Mouse (Mus musculus) C2C12 (cell line): ENCODE measurements around the gene Phactr2. TPM values are rescaled to one million over a fixed set of nuclear protein-coding genes. Genes with fewer than 3 reads are reported as not detected.

Experiments
- H3K27me3 ChIP-seq: one replicate; pipeline ENCODE4 v1.6.1; 2011; ENCODE audit not compliant: control insufficient read depth, insufficient read depth, insufficient read length
- H3K36me3 ChIP-seq: one replicate; pipeline ENCODE4 v1.6.1; 2011; ENCODE audit not compliant: control insufficient read depth, insufficient read depth
- H3K4me3 ChIP-seq: one replicate; pipeline ENCODE4 v1.5.1; 2011; ENCODE audit warnings: mild to moderate bottlenecking, control low read depth; ENCODE audit not compliant: poor library complexity, insufficient read depth, severe bottlenecking
- H3K79me2 ChIP-seq: one replicate; pipeline ENCODE4 v1.6.1; 2011; ENCODE audit not compliant: control insufficient read depth, insufficient read depth
- H3K79me3 ChIP-seq: one replicate; pipeline ENCODE4 v1.6.1; 2011; ENCODE audit warnings: low read depth, control low read depth
- H3ac ChIP-seq: one replicate; pipeline ENCODE3; 2011; ENCODE audit warnings: low read depth; ENCODE audit not compliant: control insufficient read depth, insufficient read length
- CEBPB ChIP-seq: IDR thresholded peaks from one replicate; pipeline ENCODE4 v1.6.1; 2011; ENCODE audit warnings: low read depth, mild to moderate bottlenecking, control low read depth, moderate library complexity
- CTCF ChIP-seq: IDR thresholded peaks from one replicate; pipeline ENCODE4 v1.5.1; 2011; ENCODE audit not compliant: control insufficient read depth, insufficient read depth, insufficient read length
- FOSL1 ChIP-seq: IDR thresholded peaks from one replicate; pipeline ENCODE4 v1.8.0; 2011; ENCODE audit warnings: mild to moderate bottlenecking, low read length; ENCODE audit not compliant: poor library complexity, insufficient read depth, severe bottlenecking
- MAX ChIP-seq: IDR thresholded peaks from one replicate; pipeline ENCODE4 v1.6.1; 2011; ENCODE audit warnings: mild to moderate bottlenecking, control low read depth
- MYOD1 ChIP-seq: IDR thresholded peaks from one replicate; pipeline ENCODE4 v1.6.1; 2011; ENCODE audit warnings: low read depth; ENCODE audit not compliant: control insufficient read depth, insufficient read length
- MYOG ChIP-seq: IDR thresholded peaks from one replicate; pipeline ENCODE4 v1.6.1; 2011; ENCODE audit not compliant: control insufficient read depth, insufficient read length; ENCODE audit errors: extremely low read depth
- USF1 ChIP-seq: IDR thresholded peaks from one replicate; pipeline ENCODE4 v1.6.1; 2011; ENCODE audit warnings: low read depth, mild to moderate bottlenecking, control low read depth, moderate library complexity
- polyA plus RNA-seq: library from polyadenylated mRNA; unstranded; fragments of >200 nt; fragmentation: generic; extraction: Trizol; gene quantifications from one replicate; pipeline ENCODE4 v1.2.1, GENCODE M21; 2012; ENCODE audit warnings: missing spikeins

Gene Phactr2
- polyA plus RNA-seq, 1 experiment, result not detected

- TF ChIP-seq USF1 (no peak), CEBPB (no peak), CTCF (no peak), MAX (no peak), MYOD1 (no peak), FOSL1 (no peak), MYOG (no peak)
- H3K27me3 ChIP-seq, result peaks cover 7% of the 10 kb centered on the region
- no peak overlapping the region for H3K4me3 ChIP-seq
- H3K79me2 ChIP-seq, result no peaks in the 10 kb centered on the region
- no peaks in the 10 kb centered on the region for H3K36me3 ChIP-seq
- H3K79me3 ChIP-seq, result no peaks in the 10 kb centered on the region
- H3ac ChIP-seq, result no peak overlapping the region
Measured at GRCm38 (mm10) chr10:13259251-13259650, 215.0 kb downstream of the Phactr2 start.

DNA sequence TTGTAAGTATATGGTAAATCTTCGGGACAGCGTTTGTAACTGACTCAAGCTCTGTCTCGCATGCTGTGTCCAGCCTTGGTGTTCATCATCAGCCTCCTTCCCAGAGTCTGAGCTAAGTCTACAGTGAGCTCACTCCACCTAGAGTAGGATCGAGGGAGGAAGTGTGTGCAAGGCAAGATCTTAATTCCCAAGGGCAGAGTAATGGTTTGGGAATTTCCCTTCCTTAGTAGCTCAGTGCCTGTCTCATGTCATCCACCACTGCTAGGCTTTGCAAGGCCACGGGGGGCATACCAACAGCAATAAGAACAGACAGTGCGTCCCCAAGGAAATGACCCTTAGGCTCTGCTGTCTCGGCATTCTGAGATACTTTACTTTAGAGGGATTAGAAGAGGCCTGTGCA lies 218.0 kb downstream of the Phactr2 start:
- no peaks in the 10 kb centered on the region for H3K79me2 ChIP-seq
- no peaks in the 10 kb centered on the region for H3K79me3 ChIP-seq
- H3K4me3 ChIP-seq, result no peak overlapping the region
- H3ac ChIP-seq, result no peak overlapping the region
- no peaks in the 10 kb centered on the region for H3K36me3 ChIP-seq
- peaks cover 4% of the 10 kb centered on the region for H3K27me3 ChIP-seq
- TF ChIP-seq CEBPB, result no peak
- TF ChIP-seq MYOD1, result no peak
- TF ChIP-seq MAX, result no peak
- no peak for TF ChIP-seq CTCF
- TF ChIP-seq FOSL1, result no peak
- TF ChIP-seq USF1, result no peak
- TF ChIP-seq MYOG, result no peak

- Histone ChIP-seq H3K79me3 (no peaks in the 10 kb centered on the region), H3K27me3 (peaks cover 5% of the 10 kb centered on the region), H3K4me3 (no peak overlapping the region), H3ac (no peak overlapping the region), H3K79me2 (no peaks in the 10 kb centered on the region), H3K36me3 (no peaks in the 10 kb centered on the region)
- TF ChIP-seq FOSL1, result no peak
- TF ChIP-seq MAX, result no peak
- no peak for TF ChIP-seq CTCF
- no peak for TF ChIP-seq USF1
- no peak for TF ChIP-seq CEBPB
- TF ChIP-seq MYOG, result no peak
- TF ChIP-seq MYOD1, result no peak
Measured at GRCm38 (mm10) chr10:13250280-13250679, 223.9 kb downstream of the Phactr2 start.

DNA sequence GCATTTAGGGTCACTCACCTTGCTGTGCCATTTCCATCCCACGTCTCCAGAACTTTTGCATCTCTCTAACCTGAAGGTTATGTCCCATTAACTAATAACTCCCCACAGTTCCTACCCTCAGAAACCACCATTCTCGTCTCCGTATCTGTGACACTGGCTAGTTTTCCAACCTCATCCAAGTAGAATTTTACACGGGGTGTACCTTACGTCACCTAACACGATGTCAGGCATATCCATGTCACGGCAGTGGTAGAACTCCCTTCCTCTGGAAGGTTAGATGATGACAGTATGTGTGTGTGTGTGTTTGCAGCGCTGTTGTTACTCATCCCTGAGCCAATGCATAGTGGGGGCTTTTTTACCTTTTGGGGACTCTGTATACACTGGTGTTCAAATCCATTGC lies 225.1 kb downstream of the Phactr2 start:
- TF ChIP-seq MYOD1 (no peak), USF1 (no peak), CTCF (no peak), MAX (no peak), MYOG (no peak), FOSL1 (no peak), CEBPB (no peak)
- Histone ChIP-seq H3K79me2 (no peaks in the 10 kb centered on the region), H3ac (no peak overlapping the region), H3K4me3 (no peak overlapping the region), H3K27me3 (peaks cover 7% of the 10 kb centered on the region), H3K36me3 (no peaks in the 10 kb centered on the region), H3K79me3 (no peaks in the 10 kb centered on the region)

DNA sequence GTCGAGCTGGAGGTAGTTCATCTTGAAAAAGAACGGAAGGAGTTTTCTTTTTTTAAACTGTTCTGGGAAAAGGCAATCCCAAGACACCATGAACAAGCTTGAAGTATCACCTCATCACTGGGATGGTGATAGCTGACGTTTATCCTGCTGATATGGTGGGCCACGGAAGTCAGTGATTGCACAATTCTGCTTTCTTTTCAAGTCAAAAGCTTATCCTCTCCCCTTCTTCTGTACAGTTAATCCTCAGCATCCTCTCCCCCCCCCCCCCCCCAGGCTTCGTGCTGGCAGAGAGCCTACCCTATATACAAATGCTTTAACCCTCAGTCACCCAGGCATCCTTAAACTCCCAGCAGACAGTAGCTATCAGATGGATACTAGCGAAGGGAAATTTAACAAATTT lies 228.5 kb downstream of the Phactr2 start:
- no peak overlapping the region for H3ac ChIP-seq
- TF ChIP-seq CEBPB (peak; percentile 21), CTCF (no peak)
- peaks cover 7% of the 10 kb centered on the region for H3K27me3 ChIP-seq
- no peaks in the 10 kb centered on the region for H3K36me3 ChIP-seq
- no peaks in the 10 kb centered on the region for H3K79me2 ChIP-seq
- no peak overlapping the region for H3K4me3 ChIP-seq
- no peaks in the 10 kb centered on the region for H3K79me3 ChIP-seq

DNA sequence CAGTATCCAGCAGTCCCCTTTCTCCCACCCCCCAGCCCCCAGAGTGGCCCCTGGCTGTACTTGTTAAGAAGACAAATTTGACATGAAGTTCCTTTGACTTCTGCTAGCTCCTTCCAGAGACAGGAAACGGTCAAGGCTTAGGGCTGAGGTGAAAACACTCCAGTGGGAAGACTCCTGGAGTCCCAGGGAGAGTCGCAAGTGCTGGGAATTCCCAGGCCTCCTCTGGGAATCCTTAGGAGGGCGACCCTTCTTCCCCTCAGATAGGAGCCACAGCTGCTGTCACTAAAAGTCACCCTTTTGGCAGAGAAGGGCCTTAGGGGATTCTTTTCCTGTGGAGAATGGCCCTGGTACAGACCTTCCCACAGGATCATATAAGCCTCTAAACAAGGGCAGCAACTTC lies 230.0 kb downstream of the Phactr2 start:
- H3K79me2 ChIP-seq, result no peaks in the 10 kb centered on the region
- H3K79me3 ChIP-seq, result no peaks in the 10 kb centered on the region
- H3K27me3 ChIP-seq, result peaks cover 7% of the 10 kb centered on the region
- no peaks in the 10 kb centered on the region for H3K36me3 ChIP-seq
- H3K4me3 ChIP-seq, result no peak overlapping the region
- H3ac ChIP-seq, result no peak overlapping the region
- TF ChIP-seq MYOD1 (no peak), MAX (no peak), CTCF (no peak), MYOG (no peak), CEBPB (no peak), USF1 (no peak), FOSL1 (no peak)
